Mouse (Mus musculus): ENCODE measurements around the gene Zic5. TPM values are rescaled to one million over a fixed set of nuclear protein-coding genes. Genes with fewer than 3 reads are reported as not detected.

Gene Zic5
- total RNA-seq, 1 experiment, result 15.2 TPM

- no peak for DNase-seq (ENCODE audit: low read depth, low spot score)
- H3K27ac ChIP-seq (ENCODE audit: insufficient read depth, low read depth, low read length, poor library complexity, severe bottlenecking), result no peak overlapping the region
- peaks cover 2% of the 10 kb centered on the region in 2 experiments; a peak in 3 of 4 replicates for H3K4me1 ChIP-seq (ENCODE audit: control insufficient read depth in 2 of 2, insufficient read depth in 2 of 2, low read length in 2 of 2, poor library complexity in 1 of 2)
- no peaks in the 10 kb centered on the region; the same call in 1 of the 2 replicates for H3K36me3 ChIP-seq (ENCODE audit: control insufficient read depth, insufficient read depth, low read length, poor library complexity, severe bottlenecking)
- H3K9ac ChIP-seq (ENCODE audit: insufficient read depth, low read depth, low read length, poor library complexity, severe bottlenecking), result no peak overlapping the region
- H3K4me3 ChIP-seq (ENCODE audit: insufficient read depth in 1 of 2, low read depth in 1 of 2, low read length in 2 of 2, poor library complexity in 1 of 2, severe bottlenecking in 1 of 2), result no peak overlapping the region
- in situ Hi-C loops (cut with MboI; ENCODE audit: low sequenced_read_pairs in 2 of 2, unreplicated experiment in 2 of 2), result no loop called here
- H3K9me3 ChIP-seq (ENCODE audit: control insufficient read depth, insufficient read depth, low read depth, low read length), result no peaks in the 10 kb centered on the region
- TF ChIP-seq HCFC1 (IDR thresholded peaks at IDR 0.05; ENCODE audit: borderline replicate concordance, insufficient read depth, low read length) (no peak), MAFK (IDR thresholded peaks at IDR 0.05; ENCODE audit: insufficient read depth, low read depth, low read length) (no peak), ZC3H11A (IDR thresholded peaks at IDR 0.05; ENCODE audit: borderline replicate concordance, low read depth, low read length) (no peak), CHD2 (IDR thresholded peaks at IDR 0.05; ENCODE audit: low read depth, low read length) (no peak), ZNF384 (IDR thresholded peaks at IDR 0.05; ENCODE audit: low read depth, low read length) (no peak)
Observed at GRCm38 (mm10) chr14:122452701-122453387, 12.6 kb downstream of the Zic5 start.

- Histone ChIP-seq H3K27ac (ENCODE audit: insufficient read depth, low read depth, low read length, poor library complexity, severe bottlenecking) (no peak overlapping the region), H3K4me1 (ENCODE audit: control insufficient read depth in 2 of 2, insufficient read depth in 2 of 2, low read length in 2 of 2, poor library complexity in 1 of 2) (peaks cover 2% of the 10 kb centered on the region in 2 experiments; a peak in 3 of 4 replicates), H3K9me3 (ENCODE audit: control insufficient read depth, insufficient read depth, low read depth, low read length) (no peaks in the 10 kb centered on the region), H3K4me3 (ENCODE audit: insufficient read depth in 1 of 2, low read depth in 1 of 2, low read length in 2 of 2, poor library complexity in 1 of 2, severe bottlenecking in 1 of 2) (peak overlapping the region in 1 of 2 experiments; percentile 67; a peak in 1 of 4 replicates), H3K9ac (ENCODE audit: insufficient read depth, low read depth, low read length, poor library complexity, severe bottlenecking) (no peak overlapping the region), H3K36me3 (ENCODE audit: control insufficient read depth, insufficient read depth, low read length, poor library complexity, severe bottlenecking) (no peaks in the 10 kb centered on the region; the same call in 1 of the 2 replicates)
- in situ Hi-C loops (cut with MboI; ENCODE audit: low sequenced_read_pairs in 2 of 2, unreplicated experiment in 2 of 2), result no loop called here
- DNase-seq (ENCODE audit: low read depth, low spot score), result no peak
- no peak for TF ChIP-seq MAFK (IDR thresholded peaks at IDR 0.05; ENCODE audit: insufficient read depth, low read depth, low read length)
- TF ChIP-seq ZNF384 (IDR thresholded peaks at IDR 0.05; ENCODE audit: low read depth, low read length), result no peak
- no peak for TF ChIP-seq ZC3H11A (IDR thresholded peaks at IDR 0.05; ENCODE audit: borderline replicate concordance, low read depth, low read length)
Observed at GRCm38 (mm10) chr14:122451551-122452145, 13.8 kb downstream of the Zic5 start.

DNA sequence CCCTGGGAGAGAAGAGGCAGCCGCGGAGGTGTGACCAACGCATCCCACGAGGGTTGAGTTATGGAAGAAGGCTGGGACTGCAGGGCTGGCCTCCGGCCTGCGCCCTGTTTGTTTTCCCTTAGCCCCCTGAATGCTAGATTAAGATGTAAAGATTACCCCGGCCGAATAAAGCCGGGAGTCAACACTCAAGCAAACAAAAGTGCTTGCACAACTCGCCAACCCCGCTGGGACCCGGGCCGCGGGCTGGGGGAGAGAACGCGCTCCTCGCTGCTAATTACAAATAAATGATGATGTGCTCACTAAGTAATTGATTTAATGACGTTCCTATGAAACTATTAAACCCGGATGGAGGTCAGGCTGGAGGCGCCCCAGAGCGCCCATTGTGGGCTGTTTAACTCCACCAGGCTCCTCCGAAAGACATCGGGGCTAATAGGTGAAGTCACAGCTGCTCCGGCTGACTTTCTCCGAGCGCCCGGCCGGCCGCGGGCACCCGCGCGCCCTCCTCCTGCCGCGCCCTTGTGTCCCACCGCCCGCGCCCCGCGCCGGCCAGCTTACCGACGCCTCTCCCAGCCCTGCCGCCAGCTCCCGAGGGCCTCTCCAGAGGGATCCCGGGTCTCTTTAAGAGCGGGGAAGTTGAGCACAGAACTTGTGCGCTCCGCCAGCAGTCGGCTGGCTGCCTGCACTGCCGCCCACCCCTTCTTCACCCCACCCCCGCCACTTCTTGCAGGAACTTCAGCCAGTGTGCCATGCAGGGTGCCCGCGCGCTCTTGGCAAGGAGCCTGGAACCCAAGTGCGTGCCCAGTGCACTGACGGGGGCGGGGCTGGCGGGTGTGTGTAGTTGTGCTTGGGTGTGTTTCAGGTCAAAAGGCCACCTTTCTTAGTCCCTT, 14.7 kb downstream of the Zic5 start, which contains the start of gene Gm5089:
Gene Gm5089, minus strand, starts transcription at position 620 of the 887 bp plus-strand sequence.
- no peak for DNase-seq (ENCODE audit: low read depth, low spot score)
- Histone ChIP-seq H3K9me3 (ENCODE audit: control insufficient read depth, insufficient read depth, low read depth, low read length) (no peaks in the 10 kb centered on the region), H3K4me3 (ENCODE audit: insufficient read depth in 1 of 2, low read depth in 1 of 2, low read length in 2 of 2, poor library complexity in 1 of 2, severe bottlenecking in 1 of 2) (peak within 1 kb of the TSS; percentile 50 to 67), H3K9ac (ENCODE audit: insufficient read depth, low read depth, low read length, poor library complexity, severe bottlenecking) (peak within 1 kb of the TSS; percentile 64), H3K4me1 (ENCODE audit: control insufficient read depth in 2 of 2, insufficient read depth in 2 of 2, low read length in 2 of 2, poor library complexity in 1 of 2) (peaks cover 2% of the 10 kb centered on the region in 2 experiments; a peak in 3 of 4 replicates), H3K27ac (ENCODE audit: insufficient read depth, low read depth, low read length, poor library complexity, severe bottlenecking) (no peak within 1 kb of the TSS), H3K36me3 (ENCODE audit: control insufficient read depth, insufficient read depth, low read length, poor library complexity, severe bottlenecking) (no peaks in the 10 kb centered on the region)
- TF ChIP-seq HCFC1 (IDR thresholded peaks at IDR 0.05; ENCODE audit: borderline replicate concordance, insufficient read depth, low read length) (no peak), ZNF384 (IDR thresholded peaks at IDR 0.05; ENCODE audit: low read depth, low read length) (no peak), ZC3H11A (IDR thresholded peaks at IDR 0.05; ENCODE audit: borderline replicate concordance, low read depth, low read length) (no peak), CHD2 (IDR thresholded peaks at IDR 0.05; ENCODE audit: low read depth, low read length) (no peak), MAFK (IDR thresholded peaks at IDR 0.05; ENCODE audit: insufficient read depth, low read depth, low read length) (no peak)
- in situ Hi-C loops (cut with MboI; ENCODE audit: low sequenced_read_pairs in 2 of 2, unreplicated experiment in 2 of 2), result no loop called here

DNA sequence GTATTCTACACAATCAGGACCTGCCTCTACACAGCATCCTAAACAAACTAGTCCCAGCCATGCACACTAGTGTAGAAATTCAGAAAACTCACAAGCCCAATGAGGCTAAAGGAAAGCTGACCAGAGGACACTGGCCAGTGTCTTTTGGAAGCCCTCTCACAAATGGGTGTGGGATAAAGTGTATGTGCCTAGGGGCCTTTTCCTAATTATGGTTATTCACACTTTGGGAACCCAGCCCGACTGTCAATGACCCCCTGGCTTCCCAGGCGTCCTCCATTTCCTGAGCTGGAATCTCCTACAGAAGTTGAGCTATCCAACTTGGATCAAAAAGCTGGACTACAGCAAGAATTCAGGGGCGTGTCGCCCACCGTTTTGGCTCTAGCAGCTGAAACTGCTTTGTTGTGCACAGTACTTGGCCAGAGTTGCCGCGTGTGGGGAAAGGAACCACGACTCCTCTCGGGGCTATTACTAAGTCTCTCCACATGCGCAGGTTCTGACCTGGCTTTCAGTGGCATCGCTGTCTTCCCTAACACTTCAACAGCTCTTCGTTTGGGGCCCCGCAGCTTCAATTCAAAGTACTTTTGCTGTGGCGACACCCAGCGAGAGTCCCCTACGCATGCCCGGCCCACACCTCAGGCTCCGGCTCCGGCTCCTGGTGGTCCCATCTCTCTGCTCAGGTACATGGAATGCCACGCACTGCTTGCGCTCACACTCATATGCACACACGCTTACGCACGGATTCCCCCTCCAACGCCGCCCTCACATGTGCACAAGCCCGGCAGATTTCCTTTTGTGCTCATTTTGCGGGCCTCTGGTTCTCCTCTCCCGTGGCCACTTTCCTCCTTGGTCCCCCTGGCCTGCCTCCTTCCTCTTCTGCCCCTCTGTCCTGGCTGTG, 15.6 kb downstream of the Zic5 start:
- TF ChIP-seq CHD2 (IDR thresholded peaks at IDR 0.05; ENCODE audit: low read depth, low read length) (no peak), ZC3H11A (IDR thresholded peaks at IDR 0.05; ENCODE audit: borderline replicate concordance, low read depth, low read length) (no peak), HCFC1 (IDR thresholded peaks at IDR 0.05; ENCODE audit: borderline replicate concordance, insufficient read depth, low read length) (no peak), ZNF384 (IDR thresholded peaks at IDR 0.05; ENCODE audit: low read depth, low read length) (no peak), MAFK (IDR thresholded peaks at IDR 0.05; ENCODE audit: insufficient read depth, low read depth, low read length) (no peak)
- no peak for DNase-seq (ENCODE audit: low read depth, low spot score)
- H3K9me3 ChIP-seq (ENCODE audit: control insufficient read depth, insufficient read depth, low read depth, low read length), result no peaks in the 10 kb centered on the region
- H3K4me3 ChIP-seq (ENCODE audit: insufficient read depth in 1 of 2, low read depth in 1 of 2, low read length in 2 of 2, poor library complexity in 1 of 2, severe bottlenecking in 1 of 2), result peak overlapping the region; percentile 50 to 67
- H3K36me3 ChIP-seq (ENCODE audit: control insufficient read depth, insufficient read depth, low read length, poor library complexity, severe bottlenecking), result no peaks in the 10 kb centered on the region
- H3K9ac ChIP-seq (ENCODE audit: insufficient read depth, low read depth, low read length, poor library complexity, severe bottlenecking), result peak overlapping the region; percentile 64; the same call in 1 of the 2 replicates
- peaks cover 2% of the 10 kb centered on the region in 2 experiments; a peak in 3 of 4 replicates for H3K4me1 ChIP-seq (ENCODE audit: control insufficient read depth in 2 of 2, insufficient read depth in 2 of 2, low read length in 2 of 2, poor library complexity in 1 of 2)
- in situ Hi-C loops (cut with MboI; ENCODE audit: low sequenced_read_pairs in 2 of 2, unreplicated experiment in 2 of 2), result no loop called here
- no peak overlapping the region for H3K27ac ChIP-seq (ENCODE audit: insufficient read depth, low read depth, low read length, poor library complexity, severe bottlenecking)
